Mouse (Mus musculus) thymus, adult 2 months (tissue): ENCODE measurements at regions not wholly inside any gene's neighbourhood (a gene's known extent, or its start where the extent isn't known, plus 50 kb on each side); places are given as distances from the start of the nearest gene placed in this dataset.

Experiments used
- DNase-seq: peaks from one replicate; pipeline ENCODE4 v3.0.0; 2021
- H3K27ac ChIP-seq: fragments of 200-500 bp; 2 replicates; pipeline ENCODE4 v1.5.1; 2012; ENCODE audit warnings: low read length, control low read depth; ENCODE audit not compliant: control insufficient read depth, insufficient read depth
- H3K27me3 ChIP-seq: fragments of 200-500 bp; 2 replicates; pipeline ENCODE4 v1.6.1; 2012; ENCODE audit warnings: mild to moderate bottlenecking, low read length, moderate library complexity, mixed read lengths; ENCODE audit not compliant: control insufficient read depth, insufficient read depth
- H3K36me3 ChIP-seq: fragments of 200-500 bp; 2 replicates; pipeline ENCODE4 v1.6.1; 2012; ENCODE audit warnings: mild to moderate bottlenecking, low read length, moderate library complexity; ENCODE audit not compliant: control insufficient read depth, insufficient read depth
- H3K4me1 ChIP-seq: fragments of 200-500 bp; replicated peaks from 2 replicates; pipeline ENCODE4 v1.6.1; 2012; ENCODE audit warnings: low read length; ENCODE audit not compliant: control insufficient read depth, insufficient read depth
- H3K4me3 ChIP-seq: fragments of 200-500 bp; 2 replicates; pipeline ENCODE4 v1.5.1; 2012; ENCODE audit warnings: mild to moderate bottlenecking, low read length, control low read depth, moderate library complexity; ENCODE audit not compliant: control insufficient read depth, insufficient read depth
- CTCF ChIP-seq: fragments of 200-500 bp; IDR thresholded peaks from 2 replicates; pipeline ENCODE4 v1.5.1; 2012; ENCODE audit warnings: mild to moderate bottlenecking, control low read depth, low read length, moderate library complexity, borderline replicate concordance; ENCODE audit not compliant: control insufficient read depth, poor library complexity, insufficient read depth; ENCODE audit errors: extremely low read depth
- POLR2A ChIP-seq: fragments of 200-500 bp; IDR thresholded peaks from 2 replicates; pipeline ENCODE4 v1.6.1; 2012; ENCODE audit warnings: mild to moderate bottlenecking, low read length, control low read depth, moderate library complexity; ENCODE audit not compliant: control insufficient read depth, poor library complexity, insufficient read depth; ENCODE audit errors: extremely low read depth
- WGBS: fragments of 180-500 bp; shearing (Covaris S2); methylation state at CpG from one replicate; pipeline ENCODE4 v1.1.7; 2018; 5-methylcytosine and 5-hydroxymethylcytosine counted together

DNA sequence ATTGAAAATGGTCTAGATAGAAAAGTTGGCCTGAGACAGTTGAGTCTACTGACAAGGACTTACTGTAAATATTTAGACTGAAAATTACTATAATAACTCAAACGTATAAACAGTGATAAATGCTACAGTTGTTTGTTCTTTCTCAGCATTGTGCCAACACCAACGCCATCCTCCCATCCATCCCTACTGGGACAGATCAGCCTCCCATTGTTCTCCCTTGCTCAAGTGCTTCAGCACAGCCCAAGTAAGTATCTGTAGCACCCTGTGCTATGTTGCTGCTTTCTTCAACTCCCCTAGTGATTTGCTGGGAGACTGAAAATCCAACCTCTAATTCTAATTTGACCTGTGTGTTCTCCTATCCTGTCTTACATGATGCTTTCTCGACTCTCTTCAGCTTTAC, 358.1 kb upstream of the Plxna2 start:
- no peaks in the 10 kb centered on the region for H3K36me3 ChIP-seq
- no peak for DNase-seq
- no peak for TF ChIP-seq CTCF
- TF ChIP-seq POLR2A, result no peak
- no peaks in the 10 kb centered on the region for H3K27me3 ChIP-seq
- H3K4me3 ChIP-seq, result no peak overlapping the region
- no peaks in the 10 kb centered on the region for H3K4me1 ChIP-seq
- H3K27ac ChIP-seq, result no peak overlapping the region
- 88% methylated on average over 3 of the region's 3 CpGs for WGBS

DNA sequence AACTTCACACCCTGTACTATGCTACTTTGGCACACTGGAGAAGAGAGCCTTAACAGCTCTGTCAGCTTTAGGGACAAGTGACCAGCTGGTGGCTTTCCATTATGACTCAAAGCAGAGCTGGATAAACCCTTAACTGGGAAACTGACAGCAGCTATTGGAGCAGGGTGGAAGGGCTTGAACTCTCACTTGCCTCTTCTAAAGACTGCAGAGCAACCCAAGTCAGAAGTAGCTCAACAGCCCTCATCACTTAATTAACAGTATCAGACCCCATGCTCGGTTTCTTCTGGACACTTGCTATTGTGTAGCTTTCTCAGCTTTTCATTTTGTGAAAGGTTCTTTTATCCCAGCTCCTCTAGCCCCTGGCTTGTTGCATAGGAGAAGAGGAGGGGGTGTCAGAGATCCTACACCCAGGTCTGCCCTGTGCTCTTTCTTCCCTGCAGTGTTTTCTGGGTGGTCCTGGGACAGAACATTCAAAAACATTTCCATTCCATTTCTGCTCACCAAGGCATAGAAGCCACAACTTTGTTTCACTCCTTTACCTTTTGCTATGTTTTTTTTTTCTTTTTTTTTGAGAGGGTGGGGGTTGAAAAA, 373.1 kb upstream of the Plxna2 start:
- Histone ChIP-seq H3K4me1 (no peaks in the 10 kb centered on the region), H3K4me3 (no peak overlapping the region), H3K27me3 (no peaks in the 10 kb centered on the region), H3K36me3 (no peaks in the 10 kb centered on the region), H3K27ac (no peak overlapping the region)
- TF ChIP-seq POLR2A, result no peak
- TF ChIP-seq CTCF, result no peak
- no peak for DNase-seq
- WGBS, result 46% methylated on average over 1 of the region's 1 CpGs

DNA sequence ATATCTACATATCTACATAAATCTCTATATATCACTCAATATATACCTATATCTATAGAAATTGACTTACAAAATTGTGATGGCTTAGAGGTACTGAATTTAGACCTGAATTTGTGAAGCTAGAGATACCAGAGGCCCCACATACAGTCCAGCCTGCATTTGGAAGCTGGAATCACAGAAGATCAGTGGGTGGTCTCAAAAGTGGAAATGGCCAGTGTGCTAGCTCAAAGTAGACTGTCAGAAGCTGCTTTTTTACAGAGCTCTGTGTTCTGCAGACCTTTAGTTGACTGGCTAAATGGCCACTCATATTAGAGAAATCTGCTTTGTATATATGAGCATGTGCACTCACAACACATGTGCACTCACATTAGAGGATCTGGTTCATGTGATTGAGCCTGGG, 376.9 kb upstream of the Plxna2 start:
- TF ChIP-seq CTCF, result no peak
- no peak for TF ChIP-seq POLR2A
- Histone ChIP-seq H3K36me3 (no peaks in the 10 kb centered on the region), H3K27me3 (no peaks in the 10 kb centered on the region), H3K4me1 (no peaks in the 10 kb centered on the region), H3K27ac (no peak overlapping the region), H3K4me3 (no peak overlapping the region)
- DNase-seq, result no peak

DNA sequence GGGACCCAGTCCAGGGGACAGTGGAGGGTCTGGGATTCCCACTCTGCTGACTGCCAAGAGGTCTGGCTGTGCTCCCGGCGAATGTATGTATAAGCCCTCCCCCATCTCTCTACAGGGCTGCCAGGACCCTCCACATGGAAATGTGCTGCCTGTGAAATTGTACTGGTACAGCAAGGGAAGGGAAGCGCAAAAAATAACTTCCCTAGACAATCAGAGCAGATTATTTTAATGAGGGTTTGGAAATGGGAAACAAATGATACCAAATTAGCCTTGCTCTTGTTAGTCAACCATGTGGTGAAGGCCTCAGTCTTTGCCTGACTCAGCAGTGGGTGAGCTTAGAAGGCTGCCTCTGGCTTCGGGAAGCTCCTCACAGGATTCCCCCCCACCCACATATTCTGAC, 386.8 kb upstream of the Plxna2 start:
- no peaks in the 10 kb centered on the region for H3K4me1 ChIP-seq
- H3K4me3 ChIP-seq, result no peak overlapping the region
- TF ChIP-seq POLR2A, result no peak
- no peak for DNase-seq
- no peaks in the 10 kb centered on the region for H3K36me3 ChIP-seq
- H3K27ac ChIP-seq, result no peak overlapping the region
- no peaks in the 10 kb centered on the region for H3K27me3 ChIP-seq
- WGBS, result 80% methylated on average over 4 of the region's 4 CpGs

DNA sequence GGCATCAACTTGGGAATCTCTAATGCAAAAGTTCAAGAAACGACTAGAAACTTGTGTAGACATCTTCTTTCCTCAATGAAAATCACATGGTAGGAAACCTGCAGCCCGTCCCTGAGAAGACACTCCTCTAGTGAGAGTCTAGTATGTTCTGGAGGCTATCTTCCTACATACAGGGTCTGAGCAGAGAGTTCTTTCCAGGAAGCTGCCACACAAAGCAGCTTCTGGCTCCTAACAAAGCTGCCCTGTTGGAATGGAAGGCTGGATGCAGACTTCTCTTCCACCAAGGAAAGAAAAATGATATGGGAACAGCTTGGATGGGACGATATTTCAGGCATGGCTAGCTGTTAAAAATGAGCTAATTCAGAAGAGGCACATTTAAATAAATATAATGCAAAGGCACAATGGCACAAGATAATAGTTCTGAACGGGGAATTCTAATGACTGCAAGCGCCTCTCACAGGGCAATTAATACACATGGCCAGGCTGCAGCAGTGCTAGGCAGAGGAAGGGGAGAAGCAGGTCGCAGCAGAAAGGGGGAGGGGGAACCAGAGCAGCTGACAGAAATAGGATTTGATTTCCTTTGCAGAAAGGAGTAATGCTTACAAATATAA, 391.4 kb upstream of the Plxna2 start:
- TF ChIP-seq POLR2A, result no peak
- H3K27ac ChIP-seq, result no peak overlapping the region
- no peak for DNase-seq

DNA sequence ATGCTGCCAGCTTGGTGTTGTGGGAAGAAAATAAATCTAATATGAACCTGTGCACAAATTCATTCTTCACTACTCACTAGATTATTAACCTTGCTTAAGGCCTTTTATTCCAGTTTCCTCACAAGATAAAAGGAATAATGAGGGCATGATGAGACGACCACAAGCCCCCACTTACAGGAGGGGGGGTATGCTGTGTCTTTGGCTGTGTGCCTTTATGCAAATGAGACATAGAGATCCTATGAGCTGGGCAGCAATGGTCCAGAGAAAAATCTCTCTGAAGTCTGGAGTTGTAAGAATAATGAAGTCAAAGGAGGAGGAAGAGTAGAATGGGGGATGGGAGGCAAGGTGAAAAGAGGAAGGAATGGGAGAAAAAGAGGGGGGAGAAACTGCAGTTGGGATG, 392.2 kb upstream of the Plxna2 start:
- TF ChIP-seq CTCF, result no peak
- TF ChIP-seq POLR2A, result no peak
- Histone ChIP-seq H3K27me3 (no peaks in the 10 kb centered on the region), H3K27ac (no peak overlapping the region), H3K4me3 (no peak overlapping the region), H3K4me1 (no peaks in the 10 kb centered on the region), H3K36me3 (no peaks in the 10 kb centered on the region)
- 23% methylated on average over 1 of the region's 1 CpGs for WGBS
- no peak for DNase-seq

More for the DNA sequence above, 391.4 kb upstream of the Plxna2 start:
- Histone ChIP-seq H3K27me3 (no peaks in the 10 kb centered on the region), H3K36me3 (no peaks in the 10 kb centered on the region), H3K4me3 (no peak overlapping the region), H3K4me1 (no peaks in the 10 kb centered on the region)
- WGBS, result 70% methylated on average over 6 of the region's 6 CpGs

DNA sequence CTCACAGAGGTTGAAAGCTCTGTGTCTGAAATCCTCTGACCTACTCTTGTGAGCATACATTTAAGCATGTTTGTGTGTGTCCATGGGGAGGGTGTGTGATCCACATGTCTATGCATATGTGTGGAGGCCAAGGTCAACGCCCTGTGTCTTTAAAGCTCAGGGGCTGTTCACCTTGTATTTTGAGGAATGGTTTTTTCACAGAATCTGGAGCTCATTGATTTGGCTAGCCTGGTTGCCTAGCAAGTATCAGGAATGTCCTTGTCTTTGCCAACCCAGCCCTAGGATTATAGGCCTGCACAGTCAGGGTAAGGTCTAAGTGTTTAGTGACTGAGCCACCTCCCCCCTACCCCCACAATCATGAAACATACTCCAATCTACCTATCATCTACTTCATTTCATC, 394.0 kb upstream of the Plxna2 start:
- WGBS, result 94% methylated on average over 1 of the region's 1 CpGs
- TF ChIP-seq CTCF (no peak), POLR2A (no peak)
- no peak for DNase-seq
- Histone ChIP-seq H3K4me3 (no peak overlapping the region), H3K4me1 (no peaks in the 10 kb centered on the region), H3K36me3 (no peaks in the 10 kb centered on the region), H3K27me3 (no peaks in the 10 kb centered on the region), H3K27ac (no peak overlapping the region)
